Mouse (Mus musculus) right cerebral cortex, postnatal 10 days (tissue): ENCODE results near the gene Aqp11.

Experiments
- DNase-seq, 2 experiments: peaks; one replicate each; pipeline ENCODE4 v3.0.0; 2021; ENCODE audit warnings: low spot score in 2 of 2

Gene Aqp11

DNA sequence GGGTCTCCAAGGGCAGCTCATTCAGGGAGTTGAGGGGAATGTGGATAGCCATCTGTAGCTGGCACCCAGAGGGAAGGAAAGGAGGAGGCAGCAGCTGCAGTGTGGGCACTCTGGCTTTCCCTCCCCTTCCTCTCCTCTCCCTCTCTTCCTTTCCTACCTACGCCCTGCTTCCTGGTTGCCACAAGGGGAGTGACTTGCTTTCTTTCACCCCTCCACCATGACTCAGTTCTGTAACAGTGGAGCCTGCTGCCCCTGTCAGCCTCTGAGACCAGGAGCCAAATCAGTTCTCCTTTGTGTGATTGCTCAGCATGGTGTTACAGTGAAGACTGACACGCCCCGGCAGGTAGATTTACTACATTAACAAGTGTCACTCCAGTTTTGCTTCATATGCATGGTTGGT, 28.9 kb downstream of the Aqp11 start:
- DNase-seq, result no peak

DNA sequence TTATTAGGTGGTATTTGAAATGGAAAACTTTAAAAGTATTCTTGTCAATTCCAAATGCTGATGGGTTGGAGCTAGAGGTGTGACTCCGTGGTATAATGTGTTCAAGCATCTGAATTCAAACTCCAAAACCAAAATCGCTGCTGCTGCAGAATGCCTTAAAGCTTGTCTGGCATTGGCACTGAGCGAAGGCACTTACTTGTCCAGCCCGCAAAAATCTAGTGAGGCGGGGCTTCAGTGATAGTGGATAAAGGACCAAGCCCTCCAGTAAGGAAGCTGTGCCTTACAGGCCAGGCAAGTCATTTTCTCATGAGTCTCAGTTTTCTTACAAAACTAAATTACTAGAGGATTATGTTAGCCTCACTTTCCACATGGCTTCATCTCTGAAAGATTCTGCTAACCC, 30.3 kb downstream of the Aqp11 start:
- no peak for DNase-seq

DNA sequence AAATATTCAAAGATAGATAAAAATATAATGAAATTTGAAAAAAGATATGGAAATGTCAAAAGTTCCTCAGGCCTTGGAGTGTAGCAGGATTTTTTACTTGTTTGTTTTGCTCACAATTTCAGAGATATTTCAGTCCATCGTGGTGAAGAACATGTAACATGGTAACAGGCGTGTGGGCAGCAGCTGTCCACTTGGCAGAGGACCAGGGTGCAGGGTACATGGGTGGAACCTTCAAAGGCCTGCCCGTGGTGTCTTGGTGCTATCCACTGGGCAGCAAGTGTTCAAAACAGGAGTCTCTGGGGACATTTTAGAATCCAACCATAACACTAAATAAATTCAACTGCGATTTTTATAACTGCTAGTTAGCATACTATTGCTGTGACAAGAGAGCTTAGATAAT, 31.0 kb downstream of the Aqp11 start:
- no peak for DNase-seq

DNA sequence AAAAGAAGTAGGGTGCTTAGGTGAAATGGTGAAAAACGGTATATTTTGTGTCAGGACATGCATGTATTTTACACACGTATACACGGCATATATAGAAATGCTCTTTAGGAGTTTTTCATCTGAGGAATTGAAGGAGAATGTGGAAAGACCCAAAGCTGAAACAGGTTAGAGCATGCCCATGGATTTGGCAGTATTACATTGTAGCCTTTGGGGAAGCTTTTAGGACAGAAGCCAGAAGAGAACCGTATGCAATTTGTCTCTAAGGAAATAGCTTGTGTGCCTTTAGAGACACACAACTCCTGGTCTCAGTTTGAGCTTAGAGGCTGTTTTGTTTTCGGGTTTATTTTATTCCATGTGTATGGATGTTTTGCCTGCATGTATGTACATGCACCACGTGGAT, 37.0 kb downstream of the Aqp11 start:
- DNase-seq, result no peak

DNA sequence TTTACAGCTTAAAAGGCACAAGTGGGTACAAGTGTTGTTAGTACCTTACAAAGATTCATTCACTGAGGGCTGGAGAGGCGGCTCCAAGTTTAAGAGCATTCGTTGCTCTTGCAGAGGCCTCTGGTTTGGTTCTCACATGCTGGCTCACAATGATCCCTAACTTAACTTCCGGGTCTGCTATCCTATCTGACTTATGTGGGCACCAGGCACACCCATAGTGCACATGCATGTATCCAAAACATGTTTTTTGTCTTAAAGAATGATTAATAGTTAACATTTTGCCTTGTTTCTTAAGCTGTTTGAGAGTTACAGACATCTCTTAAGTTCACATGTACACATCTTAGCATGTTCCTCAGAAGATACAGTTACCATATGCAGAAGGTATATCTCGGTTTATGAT, 37.9 kb downstream of the Aqp11 start:
- no peak for DNase-seq

DNA sequence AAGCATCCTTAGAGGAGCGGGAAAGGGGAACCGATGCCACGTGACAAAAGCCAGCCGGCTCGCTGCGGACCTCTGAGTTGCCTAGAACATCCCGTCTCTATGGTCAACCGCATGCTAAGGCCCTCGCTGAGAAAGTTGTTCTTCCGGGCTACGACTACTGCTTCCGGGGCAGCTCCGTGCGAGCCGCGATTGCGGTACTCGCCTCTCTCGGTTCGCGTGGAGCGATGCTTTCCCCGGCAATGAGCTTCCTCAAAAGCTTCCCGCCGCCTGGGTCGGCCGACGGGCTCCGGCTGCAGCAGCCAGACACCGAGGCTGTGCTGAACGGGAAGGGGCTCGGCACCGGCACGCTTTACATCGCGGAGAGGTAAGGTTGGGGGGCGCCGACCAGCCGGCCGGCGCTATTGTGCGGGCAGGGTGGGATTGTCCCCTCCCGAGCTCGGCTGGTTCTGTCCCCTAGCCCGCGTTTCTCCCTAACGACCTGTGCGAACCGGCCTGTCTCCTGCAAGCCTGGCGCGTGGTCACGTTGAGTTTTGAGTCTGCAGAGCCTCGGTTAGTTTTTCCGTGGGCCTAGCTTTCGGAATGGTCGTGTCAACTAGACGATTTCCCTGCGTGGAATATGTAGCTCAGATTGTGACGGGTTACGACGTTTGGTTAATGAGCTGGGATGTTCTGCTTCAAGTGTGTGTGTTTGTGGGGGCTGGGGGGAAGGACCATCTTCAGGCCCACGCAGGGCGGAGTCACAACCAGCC, 41.4 kb downstream of the Aqp11 start, which contains the start of gene Clns1a:
Clns1a (plus strand) TSS at position 129 of the 749 bp plus-strand sequence.
- DNase-seq, result peak; percentile 96

DNA sequence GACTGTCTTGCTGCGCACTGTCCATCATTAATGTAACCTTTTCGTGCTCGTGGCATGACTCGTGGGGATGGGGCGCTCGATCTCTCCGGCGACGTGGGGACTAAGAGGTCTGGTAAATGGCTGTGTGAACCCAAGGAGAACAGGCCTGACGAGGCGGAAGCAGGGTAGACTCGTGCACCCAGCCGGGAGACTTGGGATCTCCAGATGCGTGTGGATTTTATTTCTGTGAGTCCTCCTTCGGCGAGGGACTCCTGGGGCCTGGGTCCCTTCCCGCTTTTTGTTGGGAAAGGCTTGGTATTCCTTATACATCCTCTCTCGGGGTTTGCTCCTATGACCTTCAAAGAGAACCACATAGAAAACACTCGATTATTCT, 42.0 kb downstream of the Aqp11 start:
- no peak for DNase-seq

DNA sequence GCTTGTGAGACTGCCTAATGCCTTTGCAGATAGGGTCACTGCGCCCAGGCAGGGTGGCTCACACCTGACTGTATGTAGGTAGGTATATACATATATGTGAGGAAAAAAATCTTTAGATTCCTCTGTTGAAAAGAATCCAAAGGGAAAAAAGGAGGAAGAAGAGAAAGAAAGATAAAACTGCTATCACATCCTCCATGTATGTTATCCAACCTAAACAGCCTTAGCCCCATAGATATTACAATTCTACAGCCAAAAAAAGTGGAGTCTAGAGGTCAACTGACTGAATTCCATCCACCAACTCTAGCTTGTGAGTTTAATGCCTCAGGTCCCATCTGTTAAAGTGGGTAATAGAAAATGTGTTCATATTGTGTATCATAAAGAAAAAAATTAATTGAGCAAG, 42.6 kb downstream of the Aqp11 start:
- DNase-seq, result no peak

DNA sequence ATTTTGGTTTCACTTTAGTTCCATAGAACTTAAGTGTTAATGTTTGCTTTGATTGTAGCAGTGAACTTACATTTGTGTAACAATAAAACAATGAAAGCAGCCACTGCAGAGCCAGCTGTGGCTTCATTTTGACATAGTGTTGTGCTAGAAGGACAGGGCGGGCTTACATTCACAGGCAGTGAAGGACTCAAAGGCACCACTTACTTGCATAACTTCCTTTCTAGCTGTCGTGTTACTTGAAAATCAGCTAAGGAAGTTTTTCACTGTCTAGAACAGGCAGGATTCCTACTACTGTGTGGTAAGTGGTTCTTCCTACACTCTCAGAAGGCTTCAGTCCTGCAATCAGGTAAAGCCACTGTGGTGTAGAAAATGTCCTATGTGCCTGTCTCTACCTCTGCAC, 50.3 kb downstream of the Aqp11 start:
- no peak for DNase-seq

DNA sequence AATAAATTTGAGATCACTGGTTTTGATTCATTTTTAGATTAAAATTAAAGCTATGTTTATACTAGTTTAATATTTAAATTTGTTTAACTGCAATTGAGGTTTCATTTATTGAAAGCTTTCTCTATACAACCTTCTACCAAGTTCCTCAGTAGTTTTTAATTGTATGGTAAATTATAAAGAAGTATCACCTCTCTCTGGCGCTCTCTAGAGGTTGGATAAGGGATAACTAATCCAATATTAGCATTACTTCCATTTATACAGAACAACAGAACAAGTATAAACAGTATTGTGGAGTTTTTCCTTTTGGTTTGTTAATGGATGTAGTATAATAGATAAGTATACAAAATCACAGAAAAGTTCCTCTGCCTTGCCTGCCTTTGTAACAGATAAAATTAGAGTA, 58.9 kb downstream of the Aqp11 start:
- DNase-seq, result no peak
